Mouse (Mus musculus): ENCODE measurements around the gene Otud6a. TPM values are rescaled to one million over a fixed set of nuclear protein-coding genes. Genes with fewer than 3 reads are reported as not detected.
"Not testable (repeated sequence)": the region's sequence is repeated elsewhere in the genome, so short reads cannot be mapped to it uniquely, and the experiment has no call there.

Otud6a gene
- not detected in 2 replicates for polyA plus RNA-seq (2016; fragmentation: Nextera tagmentation; extraction: Ambion mirVana)

DNA sequence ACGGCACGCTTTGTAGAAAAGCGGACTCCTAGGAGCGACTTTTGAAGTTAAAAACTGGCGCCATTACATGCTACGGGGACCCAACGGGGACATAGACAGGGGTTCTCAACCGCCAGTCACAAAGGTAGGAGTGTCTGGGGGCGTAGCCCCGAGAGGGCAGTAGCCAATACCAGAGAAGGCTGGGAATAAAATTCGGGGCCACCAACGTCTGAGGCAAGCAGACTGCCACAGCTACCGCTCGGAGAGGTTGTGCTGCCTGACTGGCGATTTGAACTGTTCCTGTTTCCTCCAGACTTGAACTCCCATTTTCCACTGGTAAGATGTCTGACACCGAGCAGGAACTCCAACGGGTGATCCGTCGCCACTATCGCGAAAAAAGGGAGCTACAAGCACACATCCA, at the start of gene Otud6a:
Otud6a (plus strand) TSS at position 321 of the 400 bp plus-strand sequence.
- H3K27me3 ChIP-seq: peaks cover 22% of the 10 kb centered on the region
- H3K9me3 ChIP-seq: no peaks in the 10 kb centered on the region
- no peak within 1 kb of the TSS for H3K9ac ChIP-seq
- no peak for ATAC-seq (ENCODE audit: low FRiP score)
- no peaks in the 10 kb centered on the region for H3K36me3 ChIP-seq (replicated peaks)
- no peak within 1 kb of the TSS for H3K4me2 ChIP-seq
- no peak within 1 kb of the TSS for H3K27ac ChIP-seq
- WGBS: 86% methylated on average over 21 of the region's 21 CpGs
- no peaks in the 10 kb centered on the region for H3K4me1 ChIP-seq
- no peak within 1 kb of the TSS for H3K4me3 ChIP-seq (replicated peaks)

DNA sequence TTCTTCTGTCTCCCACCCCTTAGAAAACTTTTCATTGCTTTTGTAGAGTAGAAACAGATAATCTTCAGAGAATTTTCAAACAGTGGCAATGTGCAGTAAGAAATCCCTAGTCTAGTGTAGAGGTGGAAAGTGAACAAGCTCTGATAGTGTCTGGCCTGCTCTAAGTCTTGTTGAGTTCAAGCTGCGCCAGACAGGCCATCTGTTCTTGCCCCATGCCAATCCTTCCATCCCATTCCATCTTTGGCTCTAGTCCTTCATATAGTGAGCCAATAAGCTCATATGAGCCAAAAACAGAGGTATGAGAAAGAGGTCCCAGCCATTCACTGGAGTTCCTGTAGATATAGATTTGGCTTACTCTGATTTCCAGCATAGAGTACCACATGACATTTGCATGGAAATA, 38.9 kb upstream of the Otud6a start:
- Histone ChIP-seq H3K9me3 (no peaks in the 10 kb centered on the region), H3K4me3 (replicated peaks) (no peak overlapping the region), H3K4me1 (no peaks in the 10 kb centered on the region), H3K27me3 (peaks cover 22% of the 10 kb centered on the region), H3K4me2 (no peak overlapping the region), H3K36me3 (replicated peaks) (no peaks in the 10 kb centered on the region), H3K9ac (no peak overlapping the region), H3K27ac (no peak overlapping the region)
- no peak for ATAC-seq (ENCODE audit: low FRiP score)
- 75% methylated on average over 1 of the region's 1 CpGs for WGBS

DNA sequence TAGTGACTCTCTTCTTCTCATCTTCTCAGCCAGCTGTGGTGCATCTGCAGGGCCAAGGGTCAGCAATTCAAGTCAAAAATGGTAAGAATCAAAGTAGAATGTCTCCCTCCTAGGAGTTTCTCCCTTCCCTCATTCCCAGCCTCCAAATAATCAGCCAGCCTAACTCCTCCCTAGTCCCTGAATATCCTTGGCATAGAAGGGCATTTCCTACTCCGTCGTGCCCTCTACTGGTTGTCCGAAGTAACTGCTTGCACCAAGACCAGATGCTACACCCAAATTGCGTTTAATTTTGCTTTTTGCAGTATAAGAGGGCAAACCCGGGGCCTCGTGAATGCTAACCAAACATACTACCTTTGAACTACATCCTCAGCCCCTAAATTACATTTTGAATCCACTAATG, 36.5 kb upstream of the Otud6a start:
- Histone ChIP-seq H3K4me2 (no peak overlapping the region), H3K27ac (no peak overlapping the region), H3K4me1 (no peaks in the 10 kb centered on the region), H3K9ac (no peak overlapping the region), H3K4me3 (replicated peaks) (no peak overlapping the region), H3K27me3 (peaks cover 30% of the 10 kb centered on the region), H3K36me3 (replicated peaks) (no peaks in the 10 kb centered on the region), H3K9me3 (no peaks in the 10 kb centered on the region)
- ATAC-seq (ENCODE audit: low FRiP score): no peak
- 32% methylated on average over 6 of the region's 6 CpGs for WGBS

DNA sequence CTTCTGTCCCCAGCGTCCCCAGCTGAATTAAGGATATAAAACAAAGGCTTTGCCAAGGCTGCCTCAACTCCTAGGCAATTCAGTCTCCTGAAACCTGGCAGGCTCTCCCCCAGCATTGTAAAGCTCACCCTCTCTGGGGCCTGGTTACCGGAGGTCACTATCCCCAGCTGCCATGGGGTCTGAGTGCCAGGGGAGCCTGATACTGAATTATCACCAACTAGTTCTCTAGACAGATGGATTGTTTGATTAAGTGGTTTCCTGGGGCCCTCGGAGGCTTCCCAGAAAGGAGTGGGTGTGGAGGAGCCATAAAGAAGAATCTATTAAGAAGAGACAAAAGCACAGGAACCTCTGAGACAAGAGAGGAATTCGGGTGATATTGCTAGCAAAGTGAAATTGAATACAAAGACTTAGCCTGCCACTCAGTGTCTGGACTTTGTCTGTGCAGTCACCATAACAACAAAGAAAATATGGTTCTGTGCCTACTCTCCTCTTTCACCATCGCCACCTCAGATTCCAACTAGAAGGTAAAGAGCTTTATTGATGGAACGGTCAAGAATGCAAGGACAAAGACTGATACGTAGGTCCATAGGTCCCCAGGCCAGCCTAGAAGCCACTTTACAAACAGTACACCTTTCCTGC, 34.5 kb upstream of the Otud6a start:
- Histone ChIP-seq H3K27ac (no peak overlapping the region), H3K36me3 (replicated peaks) (no peaks in the 10 kb centered on the region), H3K27me3 (peaks cover 32% of the 10 kb centered on the region), H3K9ac (no peak overlapping the region), H3K4me1 (no peaks in the 10 kb centered on the region), H3K4me3 (replicated peaks) (no peak overlapping the region), H3K4me2 (no peak overlapping the region), H3K9me3 (no peaks in the 10 kb centered on the region)
- 74% methylated on average over 7 of the region's 7 CpGs for WGBS
- ATAC-seq (ENCODE audit: low FRiP score): no peak

DNA sequence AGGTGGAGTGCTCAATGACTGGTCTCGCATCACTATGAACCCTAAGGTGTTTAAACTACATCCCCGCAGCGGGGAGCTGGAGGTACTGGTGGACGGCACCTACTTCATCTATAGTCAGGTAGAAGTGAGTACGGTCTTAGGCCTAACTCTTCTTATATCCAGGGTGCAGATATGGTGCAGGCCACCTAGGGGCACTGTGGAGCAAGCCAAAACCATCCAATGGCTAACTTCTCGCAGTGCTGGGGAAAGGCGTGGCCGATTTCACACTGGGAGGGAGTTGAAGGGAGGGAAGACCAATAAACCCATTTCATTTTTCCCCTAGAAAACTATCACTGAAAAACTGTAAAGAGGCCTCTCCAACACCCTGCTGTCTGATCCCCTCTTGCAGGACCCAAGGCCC, 33.8 kb upstream of the Otud6a start:
- no peak for ATAC-seq (ENCODE audit: low FRiP score)
- WGBS: 80% methylated on average over 8 of the region's 8 CpGs
- Histone ChIP-seq H3K4me1 (no peaks in the 10 kb centered on the region), H3K27ac (no peak overlapping the region), H3K9ac (no peak overlapping the region), H3K9me3 (no peaks in the 10 kb centered on the region), H3K4me3 (replicated peaks) (no peak overlapping the region), H3K36me3 (replicated peaks) (no peaks in the 10 kb centered on the region), H3K27me3 (peaks cover 33% of the 10 kb centered on the region), H3K4me2 (no peak overlapping the region)

DNA sequence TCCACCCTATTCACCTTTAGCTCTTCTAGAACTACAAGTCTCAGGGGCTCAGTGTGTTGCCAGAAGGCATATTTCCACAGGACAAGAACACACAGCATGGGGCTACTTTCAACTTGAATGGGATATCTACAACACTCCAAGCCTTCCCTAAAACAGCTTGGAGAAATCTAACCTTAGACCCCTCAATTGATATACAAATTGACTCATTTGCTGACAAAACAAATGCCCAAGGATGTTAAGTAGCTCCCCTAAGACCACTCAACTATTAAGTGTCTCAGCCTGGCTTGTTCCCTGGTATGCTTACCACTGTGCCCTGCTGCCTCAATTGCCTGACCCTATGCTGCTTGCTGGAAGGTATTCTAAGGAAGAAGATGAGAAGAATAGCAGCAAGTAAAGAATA, 27.9 kb upstream of the Otud6a start:
- H3K27me3 ChIP-seq: peaks cover 13% of the 10 kb centered on the region; the same call in 1 of the 2 replicates
- no peak overlapping the region for H3K27ac ChIP-seq
- H3K36me3 ChIP-seq (replicated peaks): no peaks in the 10 kb centered on the region
- H3K4me1 ChIP-seq: no peaks in the 10 kb centered on the region
- no peak overlapping the region for H3K4me2 ChIP-seq
- no peaks in the 10 kb centered on the region for H3K9me3 ChIP-seq
- H3K9ac ChIP-seq: no peak overlapping the region
- ATAC-seq (ENCODE audit: low FRiP score): no peak
- H3K4me3 ChIP-seq (replicated peaks): no peak overlapping the region

DNA sequence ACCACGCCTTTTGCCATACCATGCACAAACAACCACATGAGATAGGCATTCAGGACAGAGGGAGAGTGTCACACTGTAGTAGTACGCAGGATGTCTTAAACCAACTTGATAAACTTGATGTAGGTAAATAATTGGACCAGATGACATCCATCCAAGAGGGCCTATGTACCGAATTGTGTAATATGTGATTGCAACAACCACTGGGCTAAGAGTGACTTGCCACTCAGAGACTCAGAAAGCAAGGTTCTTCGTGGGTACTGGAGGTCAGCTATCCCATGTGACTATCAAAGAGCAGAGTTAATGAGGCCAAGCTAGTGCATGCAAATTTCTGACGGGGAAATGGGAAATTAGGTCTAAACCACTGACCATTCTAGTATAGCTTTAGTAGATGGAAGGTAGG, 27.2 kb upstream of the Otud6a start:
- H3K9me3 ChIP-seq: no peaks in the 10 kb centered on the region
- no peak overlapping the region for H3K4me2 ChIP-seq
- H3K27ac ChIP-seq: no peak overlapping the region
- H3K36me3 ChIP-seq (replicated peaks): no peaks in the 10 kb centered on the region
- H3K4me3 ChIP-seq (replicated peaks): no peak overlapping the region
- H3K27me3 ChIP-seq: peaks cover 13% of the 10 kb centered on the region; the same call in 1 of the 2 replicates
- no peak for ATAC-seq (ENCODE audit: low FRiP score)
- 85% methylated on average over 5 of the region's 5 CpGs for WGBS
- no peaks in the 10 kb centered on the region for H3K4me1 ChIP-seq
- H3K9ac ChIP-seq: no peak overlapping the region

DNA sequence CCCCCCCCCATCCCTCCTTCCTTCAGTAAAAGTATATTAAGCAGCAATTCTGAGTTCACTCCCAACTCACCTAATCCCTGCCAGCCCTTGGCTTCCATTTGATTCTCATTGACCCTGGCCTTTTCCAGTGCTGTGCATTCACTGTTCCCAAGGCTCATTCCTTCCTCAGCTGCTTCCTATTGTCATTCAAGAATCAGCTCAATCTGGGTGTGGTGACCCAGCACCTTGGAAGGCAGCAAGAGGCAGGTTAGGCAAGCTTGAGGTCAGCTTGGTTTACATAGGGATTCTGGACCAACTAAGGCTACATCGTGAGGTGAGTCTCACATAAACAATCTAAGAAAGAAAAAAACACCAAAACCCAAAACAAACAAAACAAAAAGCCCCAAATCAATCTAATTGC, 19.6 kb upstream of the Otud6a start:
- Histone ChIP-seq H3K9me3 (no peaks in the 10 kb centered on the region), H3K4me3 (replicated peaks) (no peak overlapping the region), H3K27ac (no peak overlapping the region), H3K27me3 (no peaks in the 10 kb centered on the region), H3K9ac (no peak overlapping the region), H3K4me2 (no peak overlapping the region), H3K4me1 (no peaks in the 10 kb centered on the region), H3K36me3 (replicated peaks) (no peaks in the 10 kb centered on the region)
- WGBS: 63% methylated on average over 1 of the region's 1 CpGs
- no peak for ATAC-seq (ENCODE audit: low FRiP score)

DNA sequence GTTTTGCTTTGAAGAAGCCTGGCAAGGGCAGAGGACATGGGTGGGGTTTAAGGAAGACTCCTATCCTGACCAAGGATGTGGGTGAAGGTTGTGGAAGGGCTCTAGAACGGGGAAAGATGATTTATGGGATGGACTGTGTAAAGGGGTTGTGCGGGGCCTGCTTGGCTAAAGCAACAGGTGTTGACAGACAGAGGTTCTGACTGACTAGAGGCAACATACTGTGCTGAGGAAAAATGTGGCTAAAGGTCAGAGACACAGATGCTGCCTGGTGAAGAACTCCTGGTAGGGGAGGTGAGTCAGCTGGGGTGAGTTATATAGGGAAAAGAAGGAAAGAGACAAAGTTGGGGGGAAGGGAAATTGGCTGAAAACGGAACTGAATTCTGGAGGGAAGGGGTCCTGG, 3.5 kb downstream of the Otud6a start:
- Histone ChIP-seq H3K9ac (no peak overlapping the region), H3K27me3 (peaks cover 43% of the 10 kb centered on the region), H3K36me3 (replicated peaks) (no peaks in the 10 kb centered on the region), H3K4me1 (no peaks in the 10 kb centered on the region), H3K4me3 (replicated peaks) (no peak overlapping the region), H3K27ac (no peak overlapping the region), H3K4me2 (no peak overlapping the region), H3K9me3 (no peaks in the 10 kb centered on the region)
- ATAC-seq (ENCODE audit: low FRiP score): no peak
- 78% methylated on average over 3 of the region's 3 CpGs for WGBS

DNA sequence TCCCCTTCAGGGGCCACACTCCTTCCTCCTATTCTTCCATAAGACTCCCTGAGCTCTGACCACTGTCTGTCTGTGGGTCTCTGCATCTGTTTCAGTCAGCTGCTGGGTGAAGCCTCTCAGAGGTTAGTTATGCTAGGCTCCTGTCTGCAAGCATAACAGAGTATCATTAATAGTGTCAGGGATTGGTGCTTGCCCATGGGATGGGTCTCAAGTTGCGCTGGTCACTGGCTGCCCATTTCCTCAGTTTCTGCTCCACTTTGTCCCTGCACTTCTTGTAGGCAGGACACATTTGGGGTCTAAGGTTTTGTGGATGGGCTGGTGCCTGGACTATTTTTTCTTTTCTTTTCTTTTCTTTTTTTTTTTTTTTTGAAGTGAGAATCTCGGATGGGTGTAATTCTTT, 13.8 kb downstream of the Otud6a start, which contains the start of gene Awat2:
Awat2 (minus strand) TSS at position 101 of the 400 bp plus-strand sequence.
- not testable (repeated sequence) for H3K4me2 ChIP-seq; H3K9ac ChIP-seq; H3K27ac ChIP-seq; H3K4me1 ChIP-seq; ATAC-seq (ENCODE audit: low FRiP score); H3K36me3 ChIP-seq (replicated peaks); H3K9me3 ChIP-seq; H3K4me3 ChIP-seq (replicated peaks)
- 80% methylated on average over 2 of the region's 2 CpGs for WGBS
- H3K27me3 ChIP-seq: peaks cover 23% of the 10 kb centered on the region; the same call in 1 of the 2 replicates

DNA sequence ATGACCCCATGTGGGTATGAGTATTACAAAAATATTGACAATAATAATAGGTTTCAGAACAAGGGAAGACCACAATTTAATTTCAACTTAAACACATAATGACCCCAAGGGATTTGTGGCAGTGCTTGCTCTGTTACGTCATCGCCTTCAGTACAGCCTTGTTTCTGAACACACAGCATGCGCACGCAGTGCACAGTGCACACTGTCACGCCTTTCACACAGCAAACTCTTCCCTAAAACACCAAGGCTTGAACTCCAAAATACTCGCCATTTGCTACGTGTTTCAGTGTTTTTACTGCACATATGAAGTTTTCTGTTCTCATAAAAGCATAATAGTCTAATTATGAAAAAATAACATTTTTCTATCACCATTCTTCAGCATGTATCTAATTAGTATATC, 14.7 kb downstream of the Otud6a start:
- WGBS: 87% methylated on average over 7 of the region's 7 CpGs
- H3K9ac ChIP-seq: no peak overlapping the region

DNA sequence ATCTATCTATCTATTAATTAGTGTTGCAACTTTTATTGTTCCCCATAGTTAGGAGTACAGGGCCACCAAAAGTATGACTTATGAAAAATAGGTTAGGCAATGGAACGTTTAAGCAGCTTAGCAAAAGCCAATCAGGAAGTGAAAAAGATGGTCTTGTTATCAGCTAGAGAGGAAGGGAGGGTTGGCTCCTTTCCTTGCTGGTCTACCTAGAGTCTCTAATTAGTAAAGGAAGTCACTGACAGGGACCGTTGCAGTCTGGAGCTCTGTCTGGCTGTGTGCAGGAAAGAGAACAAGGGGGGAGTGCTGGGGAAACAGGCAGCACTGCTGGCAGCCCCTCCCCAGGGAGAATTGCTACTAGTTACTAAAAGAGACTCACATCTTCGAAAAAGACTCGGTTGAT, 39.2 kb downstream of the Otud6a start:
- H3K9me3 ChIP-seq: no peaks in the 10 kb centered on the region
- peaks cover 34% of the 10 kb centered on the region for H3K27me3 ChIP-seq
- 80% methylated on average over 4 of the region's 4 CpGs for WGBS
- H3K4me3 ChIP-seq (replicated peaks): no peak overlapping the region
- H3K4me1 ChIP-seq: no peaks in the 10 kb centered on the region
- H3K36me3 ChIP-seq (replicated peaks): no peaks in the 10 kb centered on the region
- H3K27ac ChIP-seq: no peak overlapping the region
- H3K4me2 ChIP-seq: no peak overlapping the region
- H3K9ac ChIP-seq: no peak overlapping the region
- no peak for ATAC-seq (ENCODE audit: low FRiP score)

More for the DNA sequence above, 14.7 kb downstream of the Otud6a start:
- Histone ChIP-seq H3K4me2 (no peak overlapping the region), H3K27ac (no peak overlapping the region), H3K9me3 (no peaks in the 10 kb centered on the region), H3K4me1 (no peaks in the 10 kb centered on the region), H3K4me3 (replicated peaks) (no peak overlapping the region), H3K36me3 (replicated peaks) (no peaks in the 10 kb centered on the region), H3K27me3 (peaks cover 26% of the 10 kb centered on the region; the same call in 1 of the 2 replicates)
- no peak for ATAC-seq (ENCODE audit: low FRiP score)

DNA sequence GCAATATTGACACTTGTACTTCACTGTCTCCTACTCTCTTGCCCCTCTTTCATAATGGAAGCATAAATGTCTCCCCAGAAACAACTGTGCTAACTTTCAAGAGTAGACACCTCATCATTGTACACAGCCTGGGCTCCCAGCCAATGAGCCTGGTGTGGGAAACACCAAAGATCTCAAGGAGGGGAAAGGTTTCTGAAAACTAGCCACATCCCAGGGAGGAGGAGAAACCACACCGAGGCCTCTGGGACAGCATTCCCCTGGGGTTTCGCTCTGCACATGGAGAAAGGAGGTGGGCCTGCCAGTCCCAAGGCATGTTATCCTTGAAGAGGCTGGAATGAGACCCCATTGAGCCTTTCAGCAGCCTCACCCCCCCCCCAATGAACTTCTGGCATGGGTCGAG, 41.3 kb downstream of the Otud6a start:
- Histone ChIP-seq H3K9ac (no peak overlapping the region), H3K36me3 (replicated peaks) (no peaks in the 10 kb centered on the region), H3K9me3 (no peaks in the 10 kb centered on the region), H3K27ac (no peak overlapping the region), H3K4me2 (no peak overlapping the region), H3K4me1 (no peaks in the 10 kb centered on the region), H3K27me3 (peaks cover 39% of the 10 kb centered on the region), H3K4me3 (replicated peaks) (no peak overlapping the region)
- 89% methylated on average over 3 of the region's 3 CpGs for WGBS
- ATAC-seq (ENCODE audit: low FRiP score): no peak
